Mouse (Mus musculus) stomach, postnatal 0 days (tissue): Measurements from ENCODE around the gene Syde2.

Source experiments
- CTCF ChIP-seq: IDR thresholded peaks from 2 replicates; pipeline ENCODE4 v1.5.1; 2016; ENCODE audit warnings: antibody characterized with exemption, low read depth, mild to moderate bottlenecking, moderate library complexity
- EP300 ChIP-seq: optimal IDR thresholded peaks from 2 replicates; pipeline ENCODE3; 2016; ENCODE audit warnings: antibody characterized with exemption

- no peak for TF ChIP-seq CTCF
- no peak for TF ChIP-seq EP300
Observed at GRCm38 (mm10) chr3:146047704-146048207, 60.1 kb downstream of the Syde2 start.
